Mouse (Mus musculus) olfactory bulb, adult 2 months (tissue): Measurements from ENCODE around the gene Fam189a1.

Source experiments
- CTCF ChIP-seq: fragments of 200-500 bp; IDR thresholded peaks from 2 replicates; pipeline ENCODE4 v1.5.1; 2012; ENCODE audit warnings: low read depth, mild to moderate bottlenecking, low read length, moderate library complexity; ENCODE audit not compliant: insufficient read depth
- POLR2A ChIP-seq: fragments of 200-500 bp; IDR thresholded peaks from 2 replicates; pipeline ENCODE4 v1.6.1; 2012; ENCODE audit warnings: mild to moderate bottlenecking, low read depth, low read length, moderate library complexity; ENCODE audit not compliant: insufficient read depth

- TF ChIP-seq CTCF (no peak), POLR2A (no peak)
Observed at GRCm38 (mm10) chr7:65082778-65083091, 73.6 kb downstream of the Fam189a1 start.
